Mouse (Mus musculus): ENCODE results near the gene Lman2. TPM values are rescaled to one million over a fixed set of nuclear protein-coding genes. Genes with fewer than 3 reads are reported as not detected.

Gene Lman2
- 105 and 106 TPM in 2 replicates for polyA plus RNA-seq (2014; fragmentation: Nextera tagmentation; extraction: Ambion mirVana)

- peak; percentile 98 for DNase-seq
Measured at GRCm38 (mm10) chr13:55362453-55363060, at the start of gene Lman2. Lman2 (minus strand) TSS chr13:55362783.

GRCm38 (mm10) chr13:55411826-55412225 is 49.2 kb upstream of the Lman2 start:
- H3K36me3 ChIP-seq (ENCODE audit: insufficient read depth), result no peaks in the 10 kb centered on the region
- H3K27me3 ChIP-seq (ENCODE audit: insufficient read depth, low read length), result 0 out of 2 replicates have a peak, but pooled peaks cover 9% of the 10 kb centered on the region
- no peak for TF ChIP-seq CTCF (IDR thresholded peaks at IDR 0.05; ENCODE audit: low read depth)
- no peak for ATAC-seq (ENCODE audit: insufficient read depth)
- no peak for DNase-seq
- no peak overlapping the region for H3K27ac ChIP-seq (ENCODE audit: low read depth)
- H3K9ac ChIP-seq, result no peak overlapping the region
- no peaks in the 10 kb centered on the region for H3K9me3 ChIP-seq (ENCODE audit: low read depth, low read length)
- no peak overlapping the region for H3K4me2 ChIP-seq
- H3K4me1 ChIP-seq (ENCODE audit: insufficient read depth), result no peaks in the 10 kb centered on the region
- no peak overlapping the region for H3K4me3 ChIP-seq (ENCODE audit: low read depth, low read length)
- 61% methylated on average over 7 of the region's 7 CpGs for WGBS

More at GRCm38 (mm10) chr13:55362453-55363060, at the start of gene Lman2:
- peak; percentile 99 for ATAC-seq (ENCODE audit: insufficient read depth)
- Histone ChIP-seq H3K27me3 (ENCODE audit: insufficient read depth, low read length) (no peaks in the 10 kb centered on the region), H3K4me1 (ENCODE audit: insufficient read depth) (peaks cover 6% of the 10 kb centered on the region), H3K27ac (ENCODE audit: low read depth) (peak within 1 kb of the TSS; percentile 96), H3K36me3 (ENCODE audit: insufficient read depth) (peaks cover 34% of the 10 kb centered on the region; the same call in 1 of the 2 replicates), H3K4me2 (peak within 1 kb of the TSS; percentile 84), H3K4me3 (ENCODE audit: low read depth, low read length) (peak within 1 kb of the TSS; percentile 99), H3K9me3 (ENCODE audit: low read depth, low read length) (no peaks in the 10 kb centered on the region), H3K9ac (peak within 1 kb of the TSS; percentile 95)
- 0% methylated on average over 35 of the region's 35 CpGs for WGBS
- TF ChIP-seq CTCF (IDR thresholded peaks at IDR 0.05; ENCODE audit: low read depth), result no peak

GRCm38 (mm10) chr13:55408546-55409120 is 46.0 kb upstream of the Lman2 start:
- Histone ChIP-seq H3K27me3 (ENCODE audit: insufficient read depth, low read length) (0 out of 2 replicates have a peak, but pooled peaks cover 9% of the 10 kb centered on the region), H3K9me3 (ENCODE audit: low read depth, low read length) (no peaks in the 10 kb centered on the region), H3K4me2 (no peak overlapping the region), H3K36me3 (ENCODE audit: insufficient read depth) (no peaks in the 10 kb centered on the region), H3K27ac (ENCODE audit: low read depth) (no peak overlapping the region), H3K9ac (no peak overlapping the region), H3K4me1 (ENCODE audit: insufficient read depth) (no peaks in the 10 kb centered on the region), H3K4me3 (ENCODE audit: low read depth, low read length) (no peak overlapping the region)
- 81% methylated on average over 19 of the region's 19 CpGs for WGBS
- ATAC-seq (ENCODE audit: insufficient read depth), result no peak
- no peak for TF ChIP-seq CTCF (IDR thresholded peaks at IDR 0.05; ENCODE audit: low read depth)
- DNase-seq, result no peak

GRCm38 (mm10) chr13:55407341-55407740 is 44.8 kb upstream of the Lman2 start:
- Histone ChIP-seq H3K4me1 (ENCODE audit: insufficient read depth) (no peaks in the 10 kb centered on the region), H3K9me3 (ENCODE audit: low read depth, low read length) (no peaks in the 10 kb centered on the region), H3K27me3 (ENCODE audit: insufficient read depth, low read length) (0 out of 2 replicates have a peak, but pooled peaks cover 2% of the 10 kb centered on the region), H3K9ac (no peak overlapping the region), H3K4me3 (ENCODE audit: low read depth, low read length) (no peak overlapping the region), H3K27ac (ENCODE audit: low read depth) (no peak overlapping the region), H3K4me2 (no peak overlapping the region), H3K36me3 (ENCODE audit: insufficient read depth) (no peaks in the 10 kb centered on the region)
- ATAC-seq (ENCODE audit: insufficient read depth) (no peak), DNase-seq (no peak)
- WGBS, result 81% methylated on average over 4 of the region's 4 CpGs
- no peak for TF ChIP-seq CTCF (IDR thresholded peaks at IDR 0.05; ENCODE audit: low read depth)

GRCm38 (mm10) chr13:55405783-55406390 is 43.3 kb upstream of the Lman2 start:
- ATAC-seq (ENCODE audit: insufficient read depth) (peak; percentile 41; the same call in 1 of the 2 replicates), DNase-seq (no peak)
- no peaks in the 10 kb centered on the region for H3K4me1 ChIP-seq (ENCODE audit: insufficient read depth)
- H3K9me3 ChIP-seq (ENCODE audit: low read depth, low read length), result no peaks in the 10 kb centered on the region
- H3K36me3 ChIP-seq (ENCODE audit: insufficient read depth), result no peaks in the 10 kb centered on the region
- no peak overlapping the region for H3K4me3 ChIP-seq (ENCODE audit: low read depth, low read length)
- WGBS, result 65% methylated on average over 13 of the region's 13 CpGs
- H3K4me2 ChIP-seq, result no peak overlapping the region
- H3K9ac ChIP-seq, result 0 out of 2 replicates have a peak overlapping the region, but pooled peaks have one; percentile 7
- no peak overlapping the region for H3K27ac ChIP-seq (ENCODE audit: low read depth)
- 0 out of 2 replicates have a peak, but pooled peaks cover 2% of the 10 kb centered on the region for H3K27me3 ChIP-seq (ENCODE audit: insufficient read depth, low read length)
- TF ChIP-seq CTCF (IDR thresholded peaks at IDR 0.05; ENCODE audit: low read depth), result no peak

GRCm38 (mm10) chr13:55404853-55405782 is 42.5 kb upstream of the Lman2 start:
- TF ChIP-seq CTCF (IDR thresholded peaks at IDR 0.05; ENCODE audit: low read depth), result peak; percentile 96
- no peaks in the 10 kb centered on the region for H3K9me3 ChIP-seq (ENCODE audit: low read depth, low read length)
- H3K9ac ChIP-seq, result 0 out of 2 replicates have a peak overlapping the region, but pooled peaks have one; percentile 7
- 12% methylated on average over 11 of the region's 11 CpGs for WGBS
- H3K36me3 ChIP-seq (ENCODE audit: insufficient read depth), result no peaks in the 10 kb centered on the region
- DNase-seq (peak; percentile 96), ATAC-seq (ENCODE audit: insufficient read depth) (peak; percentile 92; the same call in 1 of the 2 replicates)
- H3K27ac ChIP-seq (ENCODE audit: low read depth), result no peak overlapping the region
- H3K4me1 ChIP-seq (ENCODE audit: insufficient read depth), result no peaks in the 10 kb centered on the region
- H3K4me2 ChIP-seq, result no peak overlapping the region
- no peak overlapping the region for H3K4me3 ChIP-seq (ENCODE audit: low read depth, low read length)
- H3K27me3 ChIP-seq (ENCODE audit: insufficient read depth, low read length), result 0 out of 2 replicates have a peak, but pooled peaks cover 2% of the 10 kb centered on the region

Data from lung, embryonic 14.5 days (tissue).